Mouse (Mus musculus): ENCODE measurements around the gene Ankrd44.

Gene Ankrd44

DNA sequence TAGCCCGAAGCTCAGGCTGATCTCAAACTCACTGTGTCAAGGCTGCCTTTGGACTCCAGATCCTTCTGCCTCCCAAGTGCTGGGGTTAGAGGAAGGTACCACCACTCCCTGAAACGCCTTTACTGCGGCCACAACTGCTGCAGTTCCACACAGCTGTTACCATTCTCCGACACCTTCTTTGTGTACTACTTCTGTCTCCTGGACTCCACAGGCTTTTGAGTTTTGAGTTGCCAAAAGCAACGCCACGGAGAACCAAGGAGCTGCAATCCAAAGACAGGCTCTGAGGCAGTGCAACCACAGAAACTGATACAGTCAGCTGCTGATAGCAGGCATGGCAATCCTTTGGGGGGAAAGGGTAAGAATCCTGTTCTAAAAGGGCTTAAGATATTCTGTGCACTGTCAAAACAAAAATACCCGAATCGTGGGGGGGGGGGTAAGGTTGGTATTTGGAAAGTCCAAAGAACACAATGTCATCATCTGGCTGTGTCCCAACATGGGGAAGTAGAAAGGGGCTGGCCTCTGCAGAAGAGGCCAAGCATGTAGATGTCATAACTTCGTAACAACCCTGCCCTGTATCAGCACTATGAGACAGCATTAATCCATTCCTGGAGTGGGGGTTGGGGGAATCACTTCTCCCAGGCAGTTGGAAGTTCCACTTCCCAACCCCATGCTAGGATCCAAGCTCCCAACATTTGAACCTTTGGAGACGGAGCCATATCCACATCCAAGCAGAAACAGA, 116.2 kb downstream of the Ankrd44 start:
- DNase-seq (ENCODE audit: low spot score) = no peak

- DNase-seq (ENCODE audit: low spot score) = no peak
Measured at GRCm38 (mm10) chr1:54809098-54809490, 117.1 kb downstream of the Ankrd44 start.

GRCm38 (mm10) chr1:54808401-54809097, 117.6 kb downstream of the Ankrd44 start:
- no peak for DNase-seq (ENCODE audit: low spot score)

GRCm38 (mm10) chr1:54807832-54808231, 118.4 kb downstream of the Ankrd44 start:
- DNase-seq (ENCODE audit: low spot score) = no peak

DNA sequence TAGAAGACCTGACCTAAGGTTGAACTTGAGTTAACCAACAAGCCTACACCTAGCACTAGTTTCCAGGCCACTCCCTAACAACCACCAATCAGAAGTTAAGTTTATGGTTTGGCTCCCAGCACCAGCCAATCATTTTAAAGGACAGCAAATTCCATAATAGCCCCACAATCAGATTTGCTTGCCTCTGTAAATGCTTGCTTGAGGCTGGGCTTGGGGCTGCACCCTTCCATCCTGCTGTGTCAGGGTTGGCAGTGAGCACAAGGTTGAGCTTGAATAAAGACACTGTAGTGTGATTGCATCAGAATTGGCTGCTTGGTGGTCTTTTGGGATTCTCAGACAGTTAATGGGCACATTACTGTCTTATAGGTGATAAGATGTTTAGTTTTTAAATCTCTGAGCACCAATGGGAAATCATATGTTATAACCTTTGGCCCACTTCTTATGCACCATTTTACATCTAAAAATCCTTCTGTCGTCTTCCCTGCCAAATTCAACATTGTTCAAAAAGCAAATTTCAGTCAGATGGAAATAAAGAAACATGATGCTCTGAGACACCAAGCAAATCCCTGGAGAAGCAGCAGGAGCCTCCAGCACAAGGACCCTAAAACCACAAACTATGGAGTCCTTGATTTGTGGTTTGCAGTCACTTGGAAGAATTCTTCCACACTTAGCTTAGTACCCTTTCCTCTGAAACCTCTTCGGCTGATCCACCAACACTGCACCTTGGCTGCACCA, 119.9 kb downstream of the Ankrd44 start:
- DNase-seq (ENCODE audit: low spot score) = no peak

GRCm38 (mm10) chr1:54804406-54804805, 121.8 kb downstream of the Ankrd44 start:
- DNase-seq (ENCODE audit: low spot score) = no peak

DNA sequence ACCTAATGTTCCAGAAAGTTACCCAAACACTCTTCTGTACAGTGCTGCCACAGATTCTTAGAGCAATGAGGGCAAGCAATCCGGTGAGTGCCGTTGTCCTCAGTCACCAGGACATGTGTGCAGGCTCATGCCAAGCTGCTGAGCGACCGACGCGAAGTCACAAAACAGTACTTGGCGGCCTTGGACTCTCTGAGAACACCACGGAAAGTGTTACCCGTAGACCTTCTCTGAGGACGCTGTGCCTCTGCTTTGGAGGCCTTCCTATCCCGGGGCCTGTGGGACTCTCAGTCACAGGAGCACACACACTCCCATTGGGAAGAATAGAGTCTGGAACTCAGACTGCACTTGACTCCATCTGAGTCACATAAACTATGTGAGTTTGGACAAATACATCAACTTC, 123.5 kb downstream of the Ankrd44 start:
- no peak for DNase-seq (ENCODE audit: low spot score)

DNA sequence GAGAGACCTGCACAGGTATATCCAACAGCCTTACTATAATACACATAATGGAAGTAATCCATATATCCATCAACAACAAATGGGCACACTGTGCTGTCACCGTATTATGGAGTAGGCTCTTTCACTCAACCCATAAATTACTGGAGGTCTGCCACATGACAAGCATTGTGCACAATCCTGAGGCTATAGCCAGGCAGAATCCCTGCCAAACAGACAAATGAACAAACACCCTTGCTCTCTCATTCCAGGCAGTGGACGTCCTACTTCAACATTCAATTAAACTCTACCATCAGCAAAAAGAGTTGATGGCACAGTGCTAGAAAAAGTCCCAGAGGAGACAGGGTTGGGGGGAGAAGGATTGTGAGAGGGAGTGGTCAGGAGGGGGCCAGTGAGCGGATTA, 124.9 kb downstream of the Ankrd44 start:
- DNase-seq (ENCODE audit: low spot score) = no peak

- DNase-seq (ENCODE audit: low spot score) = no peak
Measured at GRCm38 (mm10) chr1:54799421-54799820, 126.8 kb downstream of the Ankrd44 start.

GRCm38 (mm10) chr1:54798415-54798814, 127.8 kb downstream of the Ankrd44 start:
- no peak for DNase-seq (ENCODE audit: low spot score)

GRCm38 (mm10) chr1:54794709-54795108, 131.5 kb downstream of the Ankrd44 start:
- no peak for DNase-seq (ENCODE audit: low spot score)

DNA sequence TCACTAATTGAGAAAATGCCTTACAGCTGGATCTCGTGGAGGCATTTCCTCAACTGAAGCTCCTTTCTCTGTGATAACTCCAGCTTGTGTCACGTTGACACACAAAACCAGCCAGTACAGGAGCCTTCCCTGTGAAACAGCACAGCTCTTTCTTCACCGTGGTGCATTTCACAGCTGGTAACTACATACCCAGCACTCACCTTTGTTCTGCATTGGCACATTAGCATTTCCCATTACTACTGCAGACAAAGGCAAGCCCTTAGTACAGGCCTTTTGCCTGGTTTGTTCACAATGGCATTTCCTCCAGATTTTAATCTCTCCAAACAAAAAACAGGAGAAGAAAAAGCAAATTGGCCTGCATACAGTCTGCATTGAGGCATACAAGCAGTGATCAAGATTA, 134.8 kb downstream of the Ankrd44 start:
- no peak for DNase-seq (ENCODE audit: low spot score)

GRCm38 (mm10) chr1:54789327-54789960, 136.7 kb downstream of the Ankrd44 start:
- no peak for DNase-seq (ENCODE audit: low spot score)

DNA sequence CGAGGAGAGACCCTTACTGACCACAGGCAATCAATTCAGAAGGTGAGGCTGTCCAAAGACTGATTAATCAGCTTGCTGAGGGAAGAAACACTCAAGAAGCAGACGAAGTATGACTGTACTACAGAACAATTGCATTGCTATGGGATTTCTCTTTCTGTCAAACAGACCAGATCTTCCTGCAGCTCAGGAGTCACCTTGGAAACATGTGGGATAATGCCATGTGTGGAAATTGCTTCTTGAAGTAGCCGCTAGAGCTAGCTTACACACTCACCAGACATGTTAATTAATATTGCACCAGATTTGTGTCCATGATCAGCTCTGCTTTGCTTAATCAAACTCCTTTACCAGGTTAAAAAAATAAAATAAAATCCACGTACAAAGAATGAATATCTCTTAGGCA, 137.8 kb downstream of the Ankrd44 start:
- DNase-seq (ENCODE audit: low spot score) = peak; percentile 8

DNA sequence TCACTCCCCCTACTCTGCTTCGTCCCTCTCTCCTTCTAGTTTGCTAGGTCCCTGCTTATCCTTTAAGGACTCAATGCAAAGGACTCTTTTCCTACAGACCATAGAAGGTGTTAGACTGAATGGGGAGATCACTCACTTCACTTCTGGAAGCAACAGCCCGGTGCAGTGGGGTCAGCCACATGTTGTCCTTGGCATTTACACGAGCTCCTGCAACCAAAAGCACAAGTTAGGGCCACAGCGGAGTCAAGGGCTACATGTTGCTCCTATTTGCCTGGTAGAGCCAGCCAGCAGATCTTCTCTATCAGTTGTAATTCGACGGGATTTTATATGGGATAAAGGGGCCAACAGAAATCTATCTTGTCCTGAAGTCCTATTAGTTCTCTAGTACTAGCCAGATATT, 148.0 kb downstream of the Ankrd44 start:
- no peak for DNase-seq (ENCODE audit: low spot score)

DNA sequence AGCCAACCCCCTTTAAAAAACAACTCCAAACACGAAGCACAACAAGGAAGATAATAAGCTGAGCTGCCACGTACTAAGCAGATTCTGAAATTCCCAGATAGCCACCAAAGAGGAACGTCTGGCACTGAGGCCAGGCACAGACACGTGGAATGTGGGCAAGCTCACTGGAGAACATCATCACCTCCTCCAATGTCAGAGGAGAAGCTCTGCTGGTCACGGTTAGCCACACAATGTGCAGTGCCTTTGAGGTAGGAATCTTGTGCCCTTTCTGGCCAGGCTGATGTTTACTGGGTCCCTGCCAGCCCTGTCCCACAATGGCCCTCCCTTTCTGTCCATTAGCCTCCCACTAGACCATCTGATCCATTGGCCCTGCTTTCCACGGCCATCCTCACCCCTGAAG, 149.1 kb downstream of the Ankrd44 start:
- DNase-seq (ENCODE audit: low spot score) = no peak

GRCm38 (mm10) chr1:54776116-54776515, 150.1 kb downstream of the Ankrd44 start:
- no peak for DNase-seq (ENCODE audit: low spot score)

DNA sequence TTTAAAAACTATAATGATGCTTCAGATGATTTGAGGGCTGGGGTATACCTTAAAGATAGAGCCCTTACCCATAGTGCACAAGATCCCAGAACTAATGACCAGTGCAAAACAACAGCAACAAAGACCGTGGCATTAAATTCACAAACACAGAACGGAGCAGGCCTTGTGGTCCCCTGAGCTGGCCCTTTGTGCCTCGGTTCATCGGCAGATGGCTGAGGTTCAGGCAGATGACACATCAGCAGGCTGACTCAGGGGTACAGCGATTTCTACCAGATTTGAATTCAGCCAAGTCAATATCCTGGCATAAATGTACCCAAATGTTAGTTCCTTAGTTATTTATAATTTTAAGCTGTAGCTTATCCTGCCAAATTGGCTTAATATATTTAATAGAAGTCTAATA, 153.3 kb downstream of the Ankrd44 start:
- DNase-seq (ENCODE audit: low spot score) = no peak

DNA sequence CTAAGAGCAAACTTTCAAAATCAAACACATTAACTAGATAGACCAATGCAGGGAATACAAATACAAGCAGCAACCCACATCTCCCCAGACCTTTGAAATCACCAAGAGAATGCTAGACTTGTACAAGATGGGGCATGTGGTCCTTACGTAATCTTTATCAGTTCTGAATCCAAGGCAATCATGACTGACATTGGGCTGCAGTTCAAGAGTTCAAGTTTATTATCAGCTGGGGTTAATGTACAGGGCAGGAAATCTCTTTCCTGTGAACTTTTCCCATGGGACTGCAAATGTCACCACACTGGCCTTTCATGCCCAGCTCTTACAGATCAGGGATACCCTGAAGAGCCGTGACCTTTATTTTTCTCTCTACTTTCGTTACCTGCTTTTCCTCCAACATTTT, 154.7 kb downstream of the Ankrd44 start:
- no peak for DNase-seq (ENCODE audit: low spot score)

- no peak for DNase-seq (ENCODE audit: low spot score)
Measured at GRCm38 (mm10) chr1:54767221-54767620, 159.0 kb downstream of the Ankrd44 start.

GRCm38 (mm10) chr1:54765632-54766238, 160.5 kb downstream of the Ankrd44 start:
- no peak for DNase-seq (ENCODE audit: low spot score)

DNA sequence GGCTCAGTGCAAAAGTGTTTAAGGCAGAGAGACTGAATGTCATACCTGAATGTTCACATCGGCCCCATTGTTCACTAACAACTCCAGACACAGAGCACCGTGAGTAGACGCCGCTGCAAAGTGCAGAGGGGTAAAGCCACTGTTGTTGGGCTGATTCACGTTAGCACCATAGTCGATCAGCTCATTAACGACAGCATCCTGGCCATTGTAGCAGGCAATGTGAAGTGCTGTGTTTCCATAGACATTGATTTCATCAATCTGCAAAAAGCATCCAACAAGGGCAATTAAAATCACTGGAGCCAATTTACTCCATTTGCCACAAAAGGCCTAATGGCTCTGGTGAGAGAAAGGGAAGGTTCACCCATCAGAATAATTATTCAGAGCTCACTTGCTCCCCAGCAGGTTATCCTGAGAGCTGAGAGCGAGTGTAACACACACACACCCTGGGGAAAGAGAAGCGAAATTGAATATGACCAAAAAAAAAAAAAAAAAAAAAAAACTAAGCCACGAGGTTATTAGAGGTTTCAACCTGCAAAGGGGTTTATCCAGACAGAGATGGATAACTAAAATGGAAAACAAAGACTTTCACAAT, 163.9 kb downstream of the Ankrd44 start:
- no peak for DNase-seq (ENCODE audit: low spot score)
